Mouse (Mus musculus) spleen, postnatal 10 days (tissue): ENCODE results near the gene Bicd1.
A peak's percentile ranks its signal among the peaks of the same experiment; 100 is the strongest.
"Not testable (repeated sequence)": the region's sequence is repeated elsewhere in the genome, so short reads cannot be mapped to it uniquely, and the experiment has no call there.

Source experiments
- DNase-seq, 2 experiments: peaks; one replicate each; pipeline ENCODE4 v3.0.0; 2021 to 2022; ENCODE audit warnings: low spot score in 2 of 2

Gene Bicd1

GRCm38 (mm10) chr6:149408833-149409332 is at the start of gene Bicd1:
Gene Bicd1 (plus strand): TSS chr6:149408886.
- DNase-seq: peak; percentile 18 to 49

- not testable (repeated sequence) for DNase-seq
These were observed 46.2 kb upstream of the Bicd1 start for GRCm38 (mm10) chr6:149362533-149362932.

DNA sequence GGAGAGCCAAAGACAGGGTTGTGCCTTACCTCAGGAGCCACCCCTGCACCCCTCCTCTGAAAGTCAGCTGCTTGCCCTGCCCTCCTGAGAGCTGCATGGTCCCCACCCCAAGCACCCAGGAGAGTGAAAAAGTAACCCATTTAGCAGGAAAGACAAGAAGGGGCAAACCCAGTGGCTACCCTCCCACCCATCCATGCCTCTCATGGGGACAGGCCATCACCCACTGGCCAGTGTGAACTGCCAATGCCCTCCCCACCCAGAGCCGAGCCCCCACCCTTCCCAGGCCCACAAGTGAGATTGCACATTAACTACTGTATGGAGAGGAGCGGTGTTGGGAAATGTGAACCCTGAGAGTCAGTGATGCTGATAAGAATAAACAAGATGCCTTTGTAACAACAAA is 42.7 kb upstream of the Bicd1 start:
- not testable (repeated sequence) for DNase-seq

DNA sequence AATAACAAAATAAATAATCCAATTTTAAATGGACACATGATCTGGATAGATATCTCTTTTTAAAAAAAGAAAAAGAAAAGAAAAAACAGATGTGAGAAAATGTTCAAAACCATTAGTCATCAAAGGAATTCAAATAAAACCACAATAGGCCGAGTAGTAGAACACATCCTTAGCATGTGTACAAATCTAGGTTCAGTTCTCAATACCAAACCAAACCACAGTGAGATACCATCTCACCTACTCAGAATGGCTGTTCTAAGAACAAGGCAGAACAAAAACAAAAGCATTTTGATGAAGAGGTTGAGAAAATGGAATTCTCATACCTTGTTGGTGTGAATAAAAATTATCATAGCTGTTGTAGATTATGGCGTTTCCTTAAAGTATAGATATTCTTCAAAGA is 42.3 kb upstream of the Bicd1 start:
- DNase-seq: no peak

DNA sequence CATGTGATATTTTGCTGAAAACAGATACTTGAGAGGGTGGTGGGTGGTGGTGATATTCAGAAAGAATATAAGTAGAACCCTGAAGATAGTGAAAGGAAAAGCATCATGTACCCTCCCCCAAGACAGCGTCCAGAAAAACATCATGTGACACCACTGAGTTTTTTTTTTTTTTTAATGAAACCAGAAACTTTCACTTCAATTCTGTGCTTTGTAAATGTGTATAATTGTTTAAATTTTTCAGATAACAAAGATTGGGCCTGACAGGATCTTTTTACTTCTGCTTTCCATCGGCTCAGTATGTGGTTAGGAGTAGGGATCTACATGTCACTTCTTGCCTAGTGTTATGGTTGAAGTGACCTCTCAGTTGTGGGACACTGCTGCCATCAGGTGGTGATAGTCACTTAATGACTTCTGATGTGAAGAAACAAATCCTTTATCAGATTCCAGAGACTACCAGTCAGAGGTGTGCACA is 33.7 kb upstream of the Bicd1 start:
- peak; percentile 43 to 77 for DNase-seq

DNA sequence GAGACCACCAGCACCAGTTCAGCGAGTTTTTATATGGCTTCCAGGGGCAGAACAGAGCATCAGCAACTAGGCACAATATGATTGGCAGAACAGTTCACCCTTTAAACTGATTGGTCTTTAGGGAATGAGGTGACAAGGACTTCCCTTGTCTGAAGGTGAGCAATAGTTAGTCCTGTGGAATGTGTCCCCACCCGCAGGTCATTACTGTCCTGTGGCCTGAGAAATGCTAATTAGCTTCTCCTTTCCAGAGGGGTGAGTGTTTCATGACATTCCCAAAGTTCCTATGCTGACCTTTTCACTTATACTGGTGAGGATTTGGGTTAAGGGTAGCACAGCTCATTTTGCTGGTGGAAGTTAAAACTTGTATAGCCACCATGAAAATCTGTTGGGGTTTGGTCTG is 25.2 kb upstream of the Bicd1 start:
- DNase-seq: no peak

DNA sequence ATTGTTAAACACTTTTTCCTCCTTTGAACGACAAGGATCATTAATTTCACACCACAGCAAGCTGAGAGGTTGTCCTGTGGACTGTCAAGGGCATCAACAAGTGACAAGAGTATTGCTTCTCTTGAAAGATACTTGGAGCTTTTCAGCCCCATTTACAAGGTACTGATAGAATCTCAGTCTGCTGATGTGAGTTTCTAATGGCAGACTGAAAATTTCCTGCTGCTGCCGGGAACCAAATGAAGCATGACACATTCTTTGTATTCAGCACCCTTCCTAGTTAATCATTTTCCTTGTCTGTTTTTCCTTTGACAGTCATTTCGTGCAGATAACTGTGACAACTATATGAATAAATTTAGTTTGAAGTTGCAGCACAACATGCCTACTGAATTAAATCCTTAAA is 22.3 kb upstream of the Bicd1 start:
- DNase-seq: no peak

- DNase-seq: not testable (repeated sequence)
These were observed 19.1 kb upstream of the Bicd1 start for GRCm38 (mm10) chr6:149389626-149390025.

DNA sequence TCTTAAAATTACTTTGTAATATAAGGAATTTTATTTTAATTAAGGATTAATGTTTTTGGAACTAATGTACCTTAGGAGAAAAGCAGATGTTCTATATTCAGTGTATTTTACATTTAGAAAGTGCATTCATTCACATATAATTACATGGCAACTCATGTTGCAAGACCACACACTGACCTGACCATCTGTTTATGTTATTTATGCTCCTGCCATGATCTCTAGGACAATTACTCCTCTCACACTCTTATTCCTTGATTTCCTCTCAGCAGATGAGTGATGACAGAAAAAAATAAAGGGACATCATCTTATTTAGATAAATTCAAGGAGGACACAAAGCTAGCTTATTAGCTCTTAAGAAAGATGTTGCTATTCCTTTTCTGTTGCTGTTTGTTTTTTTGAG is 9.3 kb upstream of the Bicd1 start:
- DNase-seq: no peak

GRCm38 (mm10) chr6:149409341-149409740 is 655 bp downstream of the Bicd1 start:
- no peak for DNase-seq

DNA sequence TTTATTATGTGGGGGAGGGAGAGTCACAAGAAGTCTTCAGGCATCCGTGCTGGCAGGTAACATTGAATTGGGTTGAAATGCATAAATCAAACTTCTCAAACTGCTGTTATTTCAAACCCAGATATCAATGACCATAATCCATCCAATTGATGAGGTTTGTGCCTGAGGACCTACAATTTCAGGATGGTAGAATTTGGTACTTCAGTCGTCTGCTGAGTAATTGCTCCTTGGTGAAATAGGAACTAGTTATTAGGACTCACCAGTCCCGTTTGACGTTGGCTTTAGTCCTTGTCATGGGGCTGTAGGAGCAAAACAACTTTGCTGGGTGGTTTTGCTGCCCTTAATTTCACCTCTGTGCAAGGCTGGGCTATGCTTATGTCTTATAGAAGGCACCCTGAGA is 1.2 kb downstream of the Bicd1 start:
- no peak for DNase-seq

DNA sequence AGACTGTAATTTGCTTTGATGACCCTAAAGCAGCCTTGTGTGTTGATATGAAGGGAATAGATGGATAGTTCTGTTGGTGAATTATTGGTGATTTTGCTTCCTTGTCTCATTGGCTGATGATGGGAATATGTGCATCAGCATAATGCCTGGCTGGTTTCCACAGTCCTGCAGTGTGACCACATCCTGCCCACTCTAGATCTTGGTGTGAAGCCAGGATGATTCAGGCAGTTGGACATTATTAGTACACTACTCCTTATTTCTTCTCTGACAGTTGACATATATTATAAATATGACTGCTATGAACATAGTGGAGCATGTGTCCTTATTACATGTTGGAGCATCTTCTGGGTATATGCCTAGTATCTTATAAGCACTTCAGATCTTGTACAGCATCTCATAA is 4.6 kb downstream of the Bicd1 start:
- DNase-seq: no peak

- no peak for DNase-seq
These were observed 16.1 kb downstream of the Bicd1 start for GRCm38 (mm10) chr6:149424748-149425147.

- DNase-seq: no peak
These were observed 30.5 kb downstream of the Bicd1 start for GRCm38 (mm10) chr6:149439140-149439539.

DNA sequence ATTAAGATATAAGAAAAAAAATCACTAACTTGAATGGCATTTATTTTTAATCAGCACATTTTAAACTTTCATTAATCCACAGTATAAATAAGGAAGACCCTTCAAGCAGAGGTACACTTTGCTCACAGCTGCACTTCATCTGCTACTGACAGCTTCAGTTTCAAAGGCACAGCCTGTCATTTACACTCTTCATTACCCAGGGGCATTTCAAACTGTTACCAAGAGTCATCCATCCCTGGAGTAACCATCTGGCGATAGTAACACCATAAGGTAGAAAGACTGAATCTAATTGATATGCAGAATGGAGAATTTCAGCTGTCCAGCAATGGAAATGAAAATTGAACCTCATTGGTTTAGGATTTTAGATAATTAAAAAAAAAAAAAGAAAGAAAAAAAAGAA is 34.2 kb downstream of the Bicd1 start:
- no peak for DNase-seq

- DNase-seq: no peak
These were observed 37.2 kb downstream of the Bicd1 start for GRCm38 (mm10) chr6:149445854-149446253.

- DNase-seq: no peak
These were observed 48.6 kb downstream of the Bicd1 start for GRCm38 (mm10) chr6:149457324-149457723.

GRCm38 (mm10) chr6:149460971-149461370 is 52.3 kb downstream of the Bicd1 start:
- DNase-seq: no peak

DNA sequence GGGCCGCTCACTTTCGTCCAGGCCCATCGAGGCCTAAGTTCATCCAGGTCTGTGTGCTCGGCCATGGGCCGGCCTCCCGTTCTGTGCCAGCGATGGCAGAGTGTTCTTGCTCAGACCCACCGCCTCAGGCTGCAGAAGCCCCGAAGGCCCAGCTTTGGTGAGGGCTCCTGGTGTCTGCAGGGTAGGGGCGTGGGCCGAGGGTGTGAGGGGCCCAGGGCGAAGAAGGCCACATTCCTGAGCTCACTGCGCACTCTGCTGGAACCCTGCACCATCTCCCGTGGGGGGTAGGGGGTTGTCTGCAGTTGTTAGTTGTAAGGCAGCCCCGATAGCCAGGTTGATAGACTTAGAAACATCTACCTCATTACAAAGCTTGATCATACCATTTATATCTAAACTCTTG is 62.8 kb downstream of the Bicd1 start:
- peak in 1 of 2 experiments; percentile 12 for DNase-seq

DNA sequence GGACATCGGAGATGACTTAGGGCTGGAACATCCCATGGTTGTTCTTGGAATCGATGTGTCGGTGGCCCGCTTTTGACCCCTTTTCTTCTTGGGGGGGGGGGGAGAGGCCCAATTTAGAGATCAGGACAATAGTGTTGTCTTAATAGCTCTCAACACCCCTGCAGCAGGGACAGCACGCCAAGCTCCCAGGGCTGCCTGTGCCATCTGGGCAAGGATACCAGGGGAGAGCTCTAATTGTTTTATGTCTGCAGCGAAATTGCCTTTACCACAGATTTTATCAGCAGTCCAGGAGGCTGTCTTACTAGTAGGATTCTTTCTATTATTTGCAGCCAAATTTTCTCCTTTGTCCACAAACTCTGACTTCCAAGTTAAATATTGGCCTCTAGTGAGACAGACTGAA is 63.8 kb downstream of the Bicd1 start:
- DNase-seq: not testable (repeated sequence)

GRCm38 (mm10) chr6:149481868-149482267 is 73.2 kb downstream of the Bicd1 start:
- DNase-seq: not testable (repeated sequence)

DNA sequence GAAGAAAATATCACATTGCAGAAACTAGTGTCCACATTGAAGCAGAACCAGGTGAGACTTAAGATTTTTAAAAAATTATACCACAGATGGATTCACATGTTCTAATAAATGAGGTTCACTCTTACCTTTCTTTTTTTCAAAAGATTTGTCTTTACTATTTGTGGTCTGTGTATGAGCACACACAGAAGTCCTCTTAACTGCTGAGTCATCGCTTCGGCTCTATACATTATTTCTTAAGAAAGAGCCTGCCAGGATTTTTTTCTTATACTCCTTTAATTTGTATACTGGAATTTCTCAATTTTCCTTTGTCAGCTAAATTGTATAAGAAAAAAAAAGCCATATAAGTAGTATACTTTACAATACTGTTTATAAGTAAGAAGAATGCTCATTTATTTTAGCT is 86.0 kb downstream of the Bicd1 start:
- no peak for DNase-seq

DNA sequence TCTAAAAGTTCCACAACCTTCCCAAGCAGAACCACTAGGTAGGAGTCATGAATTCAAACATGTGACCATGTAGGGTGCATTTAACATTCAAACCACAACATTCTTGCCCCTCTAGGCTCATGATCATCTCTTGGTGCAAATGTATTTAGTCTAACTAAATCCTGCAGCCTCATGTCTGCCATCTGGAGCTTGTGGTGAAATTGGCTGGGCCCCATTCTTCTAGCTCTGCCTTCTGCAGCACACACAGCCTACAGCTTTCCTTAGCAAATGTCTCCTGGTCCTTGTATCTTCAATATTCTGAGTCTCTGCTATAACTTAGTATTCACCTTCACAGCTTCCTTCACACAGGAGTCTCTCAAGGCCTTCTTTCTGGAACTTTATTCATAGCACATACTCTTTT is 87.2 kb downstream of the Bicd1 start:
- DNase-seq: no peak
